Mouse (Mus musculus): ENCODE results near the gene Zfp566. TPM values are rescaled to one million over a fixed set of nuclear protein-coding genes. Genes with fewer than 3 reads are reported as not detected.

The Zfp566 gene
- polyA plus RNA-seq, 1 experiment from 2014 or later: 5.3 TPM

DNA sequence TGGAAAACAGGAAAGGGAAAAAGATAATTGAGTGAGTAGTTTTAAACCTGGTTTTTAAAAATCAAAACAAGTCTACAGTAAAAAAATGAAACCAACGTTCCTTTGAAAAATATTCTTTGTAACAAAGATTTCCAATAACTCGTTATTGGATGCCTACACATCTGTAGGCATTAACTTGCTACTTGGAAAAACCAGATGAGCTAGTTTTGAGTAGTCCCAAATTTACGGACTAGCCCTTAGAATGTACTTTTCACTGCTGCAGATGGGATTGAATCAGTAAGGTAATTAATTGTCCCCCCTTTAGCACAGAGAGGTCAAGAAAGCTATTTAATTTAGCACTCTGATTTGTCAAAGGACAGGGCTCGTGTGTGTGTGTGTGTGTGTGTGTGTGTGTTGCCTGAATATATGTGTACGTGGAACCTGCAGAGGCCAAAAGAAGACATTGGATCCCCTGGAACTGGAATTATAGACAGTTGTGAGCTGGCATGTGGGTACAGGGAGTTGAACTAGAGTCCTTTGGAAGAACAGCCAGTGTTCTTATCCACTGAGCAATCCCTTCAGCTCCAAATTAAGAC lies 5.3 kb upstream of the Zfp566 start:
- H3K36me3 ChIP-seq (ENCODE audit: control insufficient read depth, insufficient read depth, low read length): peaks cover 3% of the 10 kb centered on the region; the same call in 1 of the 2 replicates
- peaks cover 12% of the 10 kb centered on the region; the same call in 1 of the 2 replicates for H3K4me1 ChIP-seq (ENCODE audit: control insufficient read depth, insufficient read depth, low read length)
- H3K9me3 ChIP-seq (ENCODE audit: control insufficient read depth, low read length): no peaks in the 10 kb centered on the region
- 3% methylated on average over 5 of the region's 5 CpGs for WGBS
- H3K27me3 ChIP-seq (replicated peaks; ENCODE audit: control insufficient read depth, insufficient read depth, low read length): no peaks in the 10 kb centered on the region
- peak overlapping the region; percentile 72 for H3K4me2 ChIP-seq (ENCODE audit: low read depth, low read length)
- no peak overlapping the region for H3K27ac ChIP-seq (ENCODE audit: low read length)
- H3K9ac ChIP-seq (ENCODE audit: low read depth, low read length): peak overlapping the region; percentile 66
- peak overlapping the region; percentile 74 for H3K4me3 ChIP-seq (ENCODE audit: low read length)
- ATAC-seq: no peak

DNA sequence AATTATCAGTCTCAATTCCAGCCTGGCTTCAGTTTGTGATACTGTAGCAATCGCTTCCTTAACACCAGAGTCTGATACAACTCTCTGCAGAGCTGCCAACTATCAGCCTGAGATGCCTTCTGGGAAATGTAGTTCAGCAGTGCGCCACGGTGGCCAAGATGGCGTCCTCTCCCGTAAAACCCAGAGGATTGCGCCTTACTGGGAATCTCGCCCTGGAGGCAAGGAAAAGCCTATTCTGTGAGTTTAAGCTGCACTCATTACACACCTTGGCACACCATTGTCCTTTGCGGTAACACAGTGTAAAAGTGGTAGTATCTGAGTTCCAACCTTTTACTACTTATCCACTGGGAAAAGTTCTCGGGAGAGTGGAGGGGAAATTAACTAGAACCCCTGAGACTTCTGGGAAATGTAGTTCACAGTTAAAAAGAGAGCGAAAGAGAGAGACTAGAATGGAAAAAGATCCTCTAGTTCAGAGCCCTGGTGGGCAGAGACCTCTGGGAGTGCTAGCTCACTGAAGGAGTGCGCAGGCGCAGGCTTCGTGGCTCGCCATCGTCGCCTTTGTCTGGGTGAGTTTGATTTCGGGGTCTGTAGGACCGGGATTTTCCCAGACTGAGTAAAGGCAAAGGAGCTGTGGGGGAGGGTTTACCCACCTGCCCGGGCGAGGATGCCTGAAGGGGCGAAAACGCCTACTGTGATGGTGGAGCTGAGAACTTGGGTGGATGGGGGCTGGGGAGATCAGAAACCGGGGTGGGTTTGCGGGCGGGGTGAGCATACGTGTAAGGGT lies 4.5 kb upstream of the Zfp566 start, which contains the start of gene Zfp260:
Gene Zfp260 (plus strand): TSS at position 132 of the 784 bp plus-strand sequence.
- H3K9me3 ChIP-seq (ENCODE audit: control insufficient read depth, low read length): no peaks in the 10 kb centered on the region
- H3K4me2 ChIP-seq (ENCODE audit: low read depth, low read length): peak within 1 kb of the TSS; percentile 72
- peaks cover 12% of the 10 kb centered on the region; the same call in 1 of the 2 replicates for H3K4me1 ChIP-seq (ENCODE audit: control insufficient read depth, insufficient read depth, low read length)
- WGBS: under 1% methylated on average over 26 of the region's 26 CpGs
- H3K9ac ChIP-seq (ENCODE audit: low read depth, low read length): peak within 1 kb of the TSS; percentile 83
- H3K27me3 ChIP-seq (replicated peaks; ENCODE audit: control insufficient read depth, insufficient read depth, low read length): no peaks in the 10 kb centered on the region
- peaks cover 3% of the 10 kb centered on the region; the same call in 1 of the 2 replicates for H3K36me3 ChIP-seq (ENCODE audit: control insufficient read depth, insufficient read depth, low read length)
- peak within 1 kb of the TSS; percentile 74 for H3K4me3 ChIP-seq (ENCODE audit: low read length)
- ATAC-seq: peak; percentile 86
- peak within 1 kb of the TSS; percentile 93 for H3K27ac ChIP-seq (ENCODE audit: low read length)

- Histone ChIP-seq H3K9ac (ENCODE audit: low read depth, low read length) (peak overlapping the region; percentile 57), H3K4me2 (ENCODE audit: low read depth, low read length) (peak overlapping the region; percentile 54), H3K27ac (ENCODE audit: low read length) (no peak overlapping the region; the same call in 1 of the 2 replicates), H3K36me3 (ENCODE audit: control insufficient read depth, insufficient read depth, low read length) (no peaks in the 10 kb centered on the region), H3K9me3 (ENCODE audit: control insufficient read depth, low read length) (no peaks in the 10 kb centered on the region), H3K4me1 (ENCODE audit: control insufficient read depth, insufficient read depth, low read length) (peaks cover 18% of the 10 kb centered on the region), H3K27me3 (replicated peaks; ENCODE audit: control insufficient read depth, insufficient read depth, low read length) (no peaks in the 10 kb centered on the region), H3K4me3 (ENCODE audit: low read length) (peak overlapping the region; percentile 74)
- ATAC-seq: no peak
- WGBS: 72% methylated on average over 6 of the region's 6 CpGs
Observed at GRCm38 (mm10) chr7:30093918-30094415, 3.6 kb upstream of the Zfp566 start.

- Histone ChIP-seq H3K27ac (ENCODE audit: low read length) (no peak overlapping the region), H3K4me2 (ENCODE audit: low read depth, low read length) (no peak overlapping the region), H3K4me3 (ENCODE audit: low read length) (no peak overlapping the region), H3K9me3 (ENCODE audit: control insufficient read depth, low read length) (no peaks in the 10 kb centered on the region), H3K36me3 (ENCODE audit: control insufficient read depth, insufficient read depth, low read length) (no peaks in the 10 kb centered on the region), H3K9ac (ENCODE audit: low read depth, low read length) (no peak overlapping the region), H3K4me1 (ENCODE audit: control insufficient read depth, insufficient read depth, low read length) (peaks cover 19% of the 10 kb centered on the region), H3K27me3 (replicated peaks; ENCODE audit: control insufficient read depth, insufficient read depth, low read length) (no peaks in the 10 kb centered on the region)
- no peak for ATAC-seq
- 82% methylated on average over 9 of the region's 9 CpGs for WGBS
Observed at GRCm38 (mm10) chr7:30092666-30093065, 2.3 kb upstream of the Zfp566 start.

DNA sequence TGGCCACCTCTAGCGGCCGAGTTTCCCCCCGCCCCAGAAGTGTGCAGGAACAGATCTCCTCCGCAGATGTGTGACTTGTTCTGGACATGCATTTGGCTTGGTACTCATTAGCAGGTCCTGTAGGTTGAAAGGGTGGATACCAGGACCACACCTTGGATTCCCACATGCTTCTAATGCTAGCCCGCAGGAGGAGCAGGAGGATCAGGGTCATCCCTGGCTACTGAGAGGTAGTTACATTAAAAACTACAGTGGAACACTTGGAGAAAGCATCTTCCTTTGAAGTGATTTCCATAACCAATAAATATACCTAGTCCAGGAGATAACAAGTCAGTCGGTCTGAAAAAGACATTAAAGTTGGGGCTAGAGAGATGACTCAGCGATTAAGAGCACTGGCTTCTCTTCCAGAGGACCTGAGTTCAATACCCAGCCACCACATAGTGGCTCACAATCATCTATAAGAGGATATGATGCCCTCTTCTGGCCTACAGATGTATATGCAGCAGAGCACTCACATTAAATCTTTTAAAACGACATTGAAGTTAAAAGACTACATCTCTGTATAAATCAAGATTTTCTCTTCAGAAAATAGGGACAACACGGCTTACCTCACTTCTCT lies 751 bp upstream of the Zfp566 start:
- Histone ChIP-seq H3K27ac (ENCODE audit: low read length) (peak overlapping the region; percentile 59), H3K27me3 (replicated peaks; ENCODE audit: control insufficient read depth, insufficient read depth, low read length) (no peaks in the 10 kb centered on the region), H3K4me2 (ENCODE audit: low read depth, low read length) (peak overlapping the region; percentile 77), H3K9me3 (ENCODE audit: control insufficient read depth, low read length) (no peaks in the 10 kb centered on the region), H3K4me3 (ENCODE audit: low read length) (peak overlapping the region; percentile 74), H3K36me3 (ENCODE audit: control insufficient read depth, insufficient read depth, low read length) (no peaks in the 10 kb centered on the region), H3K9ac (ENCODE audit: low read depth, low read length) (peak overlapping the region; percentile 50; the same call in 1 of the 2 replicates), H3K4me1 (ENCODE audit: control insufficient read depth, insufficient read depth, low read length) (peaks cover 16% of the 10 kb centered on the region)
- no peak; the same call in 1 of the 2 replicates for ATAC-seq
- WGBS: 9% methylated on average over 9 of the region's 9 CpGs

GRCm38 (mm10) chr7:30089405-30089804 lies 922 bp downstream of the Zfp566 start:
- no peak overlapping the region for H3K27ac ChIP-seq (ENCODE audit: low read length)
- H3K9ac ChIP-seq (ENCODE audit: low read depth, low read length): peak overlapping the region; percentile 72; the same call in 1 of the 2 replicates
- H3K9me3 ChIP-seq (ENCODE audit: control insufficient read depth, low read length): no peaks in the 10 kb centered on the region
- H3K27me3 ChIP-seq (replicated peaks; ENCODE audit: control insufficient read depth, insufficient read depth, low read length): no peaks in the 10 kb centered on the region
- H3K4me3 ChIP-seq (ENCODE audit: low read length): peak overlapping the region; percentile 74
- H3K4me2 ChIP-seq (ENCODE audit: low read depth, low read length): peak overlapping the region; percentile 77
- 12% methylated on average over 6 of the region's 6 CpGs for WGBS
- H3K4me1 ChIP-seq (ENCODE audit: control insufficient read depth, insufficient read depth, low read length): peaks cover 13% of the 10 kb centered on the region
- no peaks in the 10 kb centered on the region for H3K36me3 ChIP-seq (ENCODE audit: control insufficient read depth, insufficient read depth, low read length)
- ATAC-seq: no peak

DNA sequence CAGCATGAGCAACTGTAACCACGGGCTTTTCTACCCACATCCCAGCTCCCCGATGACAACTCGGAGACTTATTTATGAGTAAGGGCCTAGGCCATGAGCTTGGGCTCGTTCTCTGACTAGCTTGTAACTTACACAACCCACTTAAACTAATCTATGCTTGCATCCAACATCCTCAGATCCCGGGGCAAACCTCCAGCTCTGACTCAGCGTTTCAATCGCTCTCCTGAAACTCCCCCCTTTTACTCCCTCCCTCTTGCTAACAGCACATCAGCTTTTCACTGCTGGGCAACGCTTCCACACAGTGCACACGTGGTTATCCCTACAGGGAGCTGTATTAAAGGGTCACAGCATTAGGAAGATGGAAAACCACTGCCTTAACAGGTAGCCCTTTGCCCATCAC lies 3.8 kb downstream of the Zfp566 start:
- Histone ChIP-seq H3K4me3 (ENCODE audit: low read length) (no peak overlapping the region), H3K36me3 (ENCODE audit: control insufficient read depth, insufficient read depth, low read length) (no peaks in the 10 kb centered on the region), H3K9ac (ENCODE audit: low read depth, low read length) (no peak overlapping the region), H3K9me3 (ENCODE audit: control insufficient read depth, low read length) (no peaks in the 10 kb centered on the region), H3K4me1 (ENCODE audit: control insufficient read depth, insufficient read depth, low read length) (peaks cover 7% of the 10 kb centered on the region), H3K4me2 (ENCODE audit: low read depth, low read length) (no peak overlapping the region), H3K27me3 (replicated peaks; ENCODE audit: control insufficient read depth, insufficient read depth, low read length) (no peaks in the 10 kb centered on the region), H3K27ac (ENCODE audit: low read length) (no peak overlapping the region)
- 90% methylated on average over 9 of the region's 9 CpGs for WGBS
- ATAC-seq: no peak

DNA sequence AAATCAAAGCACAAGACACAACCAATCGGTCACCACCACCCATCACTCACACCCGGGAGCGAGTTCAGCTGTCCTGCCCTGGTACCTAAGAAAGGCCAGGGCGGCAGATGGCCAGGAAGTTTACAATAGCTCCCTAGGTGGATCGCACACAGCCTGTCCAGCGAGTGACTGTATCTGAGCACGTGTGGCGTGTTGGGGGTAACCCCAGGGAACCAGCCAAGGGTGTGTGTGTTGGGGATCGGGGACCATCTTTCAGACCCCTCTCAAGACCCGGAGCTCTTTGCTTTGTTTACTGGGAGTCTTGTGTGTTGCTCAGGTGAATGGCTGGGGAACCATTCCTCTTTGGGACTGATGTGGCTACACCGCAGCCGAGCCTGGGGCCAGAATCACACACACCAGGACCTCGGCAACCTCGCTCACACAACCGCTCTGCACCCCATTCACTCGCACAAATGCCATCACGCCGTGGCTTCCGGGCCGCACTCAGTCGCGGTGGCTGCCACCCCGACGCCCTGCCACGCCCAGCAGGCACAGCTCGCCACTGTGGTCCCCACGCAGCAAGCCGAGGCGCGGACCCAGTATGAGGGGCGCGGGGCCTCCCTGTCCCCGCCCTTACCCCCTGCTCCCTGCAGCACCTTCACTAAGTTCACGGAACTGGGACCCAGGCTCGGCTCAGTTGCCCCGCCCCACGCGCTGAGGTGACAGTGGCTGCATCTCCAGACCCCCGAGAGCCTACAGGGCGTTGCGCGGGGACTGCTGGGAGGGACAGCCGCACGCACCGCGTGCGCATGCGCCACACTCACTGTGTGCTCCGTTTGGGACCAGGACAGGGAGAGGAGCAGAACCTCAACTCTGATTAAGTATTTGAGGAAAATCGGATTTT lies 17.9 kb downstream of the Zfp566 start, which contains the start of gene Zfp82:
Gene Zfp82 (minus strand): TSS at position 755 of the 883 bp plus-strand sequence.
- Histone ChIP-seq H3K4me3 (ENCODE audit: low read length) (peak within 1 kb of the TSS; percentile 86), H3K36me3 (ENCODE audit: control insufficient read depth, insufficient read depth, low read length) (no peaks in the 10 kb centered on the region), H3K4me1 (ENCODE audit: control insufficient read depth, insufficient read depth, low read length) (no peaks in the 10 kb centered on the region), H3K9me3 (ENCODE audit: control insufficient read depth, low read length) (no peaks in the 10 kb centered on the region), H3K27ac (ENCODE audit: low read length) (peak within 1 kb of the TSS; percentile 67), H3K27me3 (replicated peaks; ENCODE audit: control insufficient read depth, insufficient read depth, low read length) (no peaks in the 10 kb centered on the region), H3K4me2 (ENCODE audit: low read depth, low read length) (peak within 1 kb of the TSS; percentile 95), H3K9ac (ENCODE audit: low read depth, low read length) (peak within 1 kb of the TSS; percentile 84)
- ATAC-seq: peak; percentile 96
- WGBS: under 1% methylated on average over 50 of the region's 50 CpGs
